Mouse (Mus musculus) heart, adult 2 months (tissue): ENCODE results near the gene Ap3d1.

Experiments
- CTCF ChIP-seq: fragments of 200-600 bp; IDR thresholded peaks from 2 replicates; pipeline ENCODE4 v1.8.1; 2022; ENCODE audit warnings: antibody characterized with exemption, mild to moderate bottlenecking, moderate library complexity
- POLR2A ChIP-seq: fragments of 200-500 bp; IDR thresholded peaks from 2 replicates; pipeline ENCODE4 v1.6.1; 2011; ENCODE audit warnings: mild to moderate bottlenecking, low read depth, low read length, control low read depth; ENCODE audit not compliant: insufficient read depth

GRCm38 (mm10) chr10:80752079-80752625 lies 10.1 kb upstream of the Ap3d1 start:
- TF ChIP-seq CTCF (no peak), POLR2A (peak; percentile 26; the same call in 1 of the 2 replicates)
